Mouse (Mus musculus): ENCODE results near the gene Rab6a.

DNA sequence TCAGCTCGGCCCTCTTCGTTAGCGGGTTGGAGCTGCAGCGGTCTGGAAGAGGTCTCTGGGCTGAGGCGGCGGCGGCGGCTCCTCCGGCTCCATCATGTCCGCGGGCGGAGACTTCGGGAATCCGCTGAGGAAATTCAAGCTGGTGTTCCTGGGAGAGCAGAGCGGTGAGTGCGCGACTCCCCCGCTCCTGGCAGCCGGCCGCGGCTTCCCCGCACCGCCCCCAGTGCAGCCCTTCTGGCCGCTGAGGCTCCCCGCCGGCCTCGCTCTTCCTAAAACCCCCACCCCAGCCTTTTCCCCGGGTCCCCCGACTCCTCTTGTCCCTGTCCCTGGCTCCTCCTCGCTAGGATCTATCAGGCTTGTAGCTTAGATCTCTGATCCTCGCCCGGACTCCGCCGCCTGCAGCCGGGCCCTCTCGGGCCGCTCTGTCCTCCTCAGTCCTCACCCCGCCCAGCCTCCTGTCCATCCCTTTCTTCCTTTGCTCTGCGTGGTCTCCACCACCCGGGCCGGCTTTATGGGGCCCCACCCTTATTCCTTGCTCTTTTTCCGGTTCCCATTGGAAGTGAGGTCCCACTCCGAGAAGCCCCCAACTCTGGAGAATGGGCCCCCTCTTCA, 1.0 kb downstream of the Rab6a start, which contains the start of gene Mrpl48:
- TF ChIP-seq CTCF (IDR thresholded peaks at IDR 0.05; ENCODE audit: insufficient read depth, low read depth, low read length), result no peak
- TF ChIP-seq POLR2A (IDR thresholded peaks at IDR 0.05; ENCODE audit: insufficient read depth, low read depth, low read length), result no peak

All from olfactory bulb, adult 2 months (tissue).